Mouse (Mus musculus) embryo, embryonic 10 days (tissue): Measurements from ENCODE around the gene 6330409D20Rik.

Experiments
- DNase-seq: peaks from one replicate; pipeline ENCODE4 v3.0.0-alpha.2; 2015; ENCODE audit warnings: low spot score

Gene 6330409D20Rik

GRCm38 (mm10) chr2:32699680-32700079, 41.1 kb downstream of the 6330409D20Rik start:
- DNase-seq, result no peak

GRCm38 (mm10) chr2:32694691-32695090, 46.1 kb downstream of the 6330409D20Rik start:
- no peak for DNase-seq

- peak; percentile 98 for DNase-seq
Measured at GRCm38 (mm10) chr2:32693823-32694411, 46.9 kb downstream of the 6330409D20Rik start.

- no peak for DNase-seq
Measured at GRCm38 (mm10) chr2:32693282-32693681, 47.5 kb downstream of the 6330409D20Rik start.

- no peak for DNase-seq
Measured at GRCm38 (mm10) chr2:32692496-32692895, 48.3 kb downstream of the 6330409D20Rik start.

DNA sequence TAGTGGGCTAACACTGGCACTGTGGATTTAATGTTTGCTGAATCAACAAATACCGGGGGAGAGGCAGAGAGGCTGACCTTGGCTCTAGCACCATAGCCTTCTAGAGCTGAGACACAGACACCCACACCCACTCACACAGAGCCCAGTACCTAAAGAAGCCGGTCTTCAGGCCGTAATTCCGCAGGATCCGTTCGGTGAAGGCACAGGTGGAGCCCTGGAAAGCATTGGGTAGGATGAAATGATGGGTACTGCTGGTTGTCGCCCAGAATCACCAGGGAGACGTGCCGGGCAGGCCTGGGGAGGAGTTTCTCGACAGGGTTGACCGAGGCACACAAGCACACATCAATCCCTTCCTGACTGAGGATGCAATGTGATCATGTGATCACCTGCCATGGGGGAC, 49.8 kb downstream of the 6330409D20Rik start:
- DNase-seq, result no peak

GRCm38 (mm10) chr2:32689420-32689819, 51.4 kb downstream of the 6330409D20Rik start:
- peak; percentile 92 for DNase-seq

DNA sequence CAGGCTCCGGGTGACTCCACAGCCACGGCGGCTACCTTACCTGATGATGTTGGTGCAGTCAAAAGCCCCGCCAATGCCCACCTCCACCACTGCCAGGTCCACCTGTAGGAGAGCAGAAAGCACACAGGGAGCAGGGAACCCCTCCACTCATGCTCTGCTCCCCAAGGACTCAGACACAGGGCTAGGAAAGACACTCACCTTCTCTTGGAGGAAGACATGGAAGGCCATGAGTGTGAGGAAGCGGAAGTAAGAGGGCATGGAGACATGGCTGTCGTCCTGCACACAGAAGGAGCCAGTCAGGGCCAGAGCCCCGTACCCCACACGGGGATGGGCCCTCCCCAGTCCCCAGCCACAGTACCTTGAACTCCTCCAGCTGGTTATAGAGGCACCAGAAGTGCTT, 53.3 kb downstream of the 6330409D20Rik start:
- DNase-seq, result no peak

DNA sequence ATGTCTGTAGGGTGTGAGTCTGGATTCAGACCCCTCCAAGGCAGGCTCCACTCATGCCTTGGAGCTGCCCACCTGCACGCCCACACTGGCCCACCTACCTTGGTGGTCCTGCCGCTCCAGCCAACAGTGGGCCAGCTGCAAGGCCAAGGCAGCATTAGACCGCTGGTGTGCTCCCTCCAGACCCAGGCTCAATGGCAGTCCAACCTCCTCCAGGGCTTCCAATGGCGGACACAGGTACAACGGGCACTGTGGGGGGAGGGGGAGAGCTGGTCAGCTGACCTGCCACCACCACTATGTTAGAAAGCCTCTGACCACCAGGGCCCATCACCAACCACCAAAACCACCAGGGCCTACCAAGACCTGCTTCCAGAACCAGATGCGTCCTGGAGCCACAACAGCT, 54.2 kb downstream of the 6330409D20Rik start:
- no peak for DNase-seq

- no peak for DNase-seq
Measured at GRCm38 (mm10) chr2:32685807-32686206, 55.0 kb downstream of the 6330409D20Rik start.

DNA sequence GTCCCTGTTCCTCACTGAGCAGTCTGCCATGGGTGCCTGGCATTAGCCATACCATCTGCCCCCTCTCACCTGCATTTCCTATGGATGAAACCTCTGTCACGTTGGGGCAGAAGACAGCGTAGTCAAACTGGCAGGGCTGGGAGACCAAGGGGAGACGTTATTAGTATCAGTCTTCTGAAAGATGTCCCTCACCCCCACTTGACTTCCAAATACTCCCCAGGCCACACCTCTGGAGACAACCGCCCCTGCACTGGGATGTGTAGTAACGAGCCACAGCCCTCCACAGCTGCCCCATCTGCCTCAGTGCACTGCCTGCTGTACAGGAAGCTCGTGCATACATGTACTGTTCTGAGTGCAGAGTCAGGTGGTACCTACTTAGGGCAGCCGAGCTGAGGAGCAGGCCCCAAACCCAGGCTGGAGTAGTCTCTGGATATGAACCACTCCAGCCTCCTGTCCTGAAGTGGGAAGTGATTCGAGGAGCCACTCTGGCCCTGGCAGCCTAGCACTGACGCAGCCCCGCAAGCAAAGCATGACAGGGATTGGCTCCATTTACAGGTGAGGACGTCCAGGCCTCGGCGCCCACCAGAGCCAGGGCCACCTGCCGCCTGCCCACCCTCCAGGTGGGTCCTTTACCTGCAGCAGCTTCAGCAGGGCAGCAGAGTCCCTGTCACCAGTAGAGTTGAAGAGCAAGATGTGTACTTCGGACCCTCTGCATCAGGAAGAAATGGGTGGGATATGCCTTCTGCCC, 56.0 kb downstream of the 6330409D20Rik start:
- no peak for DNase-seq

DNA sequence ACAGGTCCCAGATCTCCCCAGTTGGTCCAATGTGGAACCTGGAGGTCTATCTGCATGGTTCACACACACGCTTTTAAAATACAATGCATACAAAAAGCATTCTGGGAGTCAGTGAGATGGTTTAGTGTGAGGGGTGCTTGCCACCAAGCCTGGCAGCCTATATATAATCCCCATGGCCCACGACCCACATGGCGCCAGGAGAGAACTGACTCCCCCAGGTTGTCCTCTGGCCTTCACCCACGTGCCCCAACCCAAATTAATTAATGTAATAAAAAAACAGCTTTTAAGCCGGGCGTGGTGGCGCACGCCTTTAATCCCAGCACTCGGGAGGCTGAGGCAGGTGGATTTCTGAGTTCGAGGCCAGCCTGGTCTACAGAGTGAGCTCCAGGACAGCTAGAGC, 57.1 kb downstream of the 6330409D20Rik start:
- no peak for DNase-seq

- DNase-seq, result no peak
Measured at GRCm38 (mm10) chr2:32682721-32683417, 57.9 kb downstream of the 6330409D20Rik start.
